Mouse (Mus musculus) heart, embryonic 11.5 days (tissue): Measurements from ENCODE around the gene Gng4. TPM values are rescaled to one million over a fixed set of nuclear protein-coding genes. Genes with fewer than 3 reads are reported as not detected.
"Not testable (repeated sequence)": the region's sequence is repeated elsewhere in the genome, so short reads cannot be mapped to it uniquely, and the experiment has no call there.

Source experiments
- ATAC-seq: fragments of 200-750 bp; cut with Nextera tagmentation; replicated peaks from 2 replicates; pipeline ENCODE4 v1.8.0; 2017; ENCODE audit warnings: moderate library complexity; ENCODE audit not compliant: insufficient number of reproducible peaks, low FRiP score, low TSS enrichment
- H3K27ac ChIP-seq: fragments of 300-500 bp; sonication (generic); 2 replicates; pipeline ENCODE4 v1.5.1; 2014; ENCODE audit warnings: mild to moderate bottlenecking, low read depth, low read length
- H3K27me3 ChIP-seq: fragments of 300-500 bp; sonication (generic); 2 replicates; pipeline ENCODE4 v1.6.1; 2014; ENCODE audit warnings: mild to moderate bottlenecking, low read length, mixed read lengths; ENCODE audit not compliant: control insufficient read depth, insufficient read depth
- H3K36me3 ChIP-seq: fragments of 300-500 bp; sonication (generic); 2 replicates; pipeline ENCODE4 v1.6.1; 2014; ENCODE audit warnings: mild to moderate bottlenecking, low read length, moderate library complexity, mixed read lengths; ENCODE audit not compliant: control insufficient read depth, insufficient read depth
- H3K4me1 ChIP-seq: fragments of 300-500 bp; sonication (generic); 2 replicates; pipeline ENCODE4 v1.6.1; 2014; ENCODE audit warnings: low read length; ENCODE audit not compliant: control insufficient read depth, insufficient read depth
- H3K4me2 ChIP-seq: fragments of 300-500 bp; sonication (generic); 2 replicates; pipeline ENCODE4 v1.6.1; 2014; ENCODE audit warnings: mild to moderate bottlenecking, moderate library complexity
- H3K4me3 ChIP-seq: fragments of 300-500 bp; sonication (generic); 2 replicates; pipeline ENCODE4 v1.5.1; 2014; ENCODE audit warnings: low read depth, low read length
- H3K9ac ChIP-seq: fragments of 300-500 bp; sonication (generic); 2 replicates; pipeline ENCODE4 v1.6.1; 2014; ENCODE audit warnings: mild to moderate bottlenecking, low read depth, low read length, moderate library complexity
- H3K9me3 ChIP-seq: fragments of 300-500 bp; sonication (generic); replicated peaks from 2 replicates; pipeline ENCODE4 v1.6.1; 2016; ENCODE audit warnings: low read length; ENCODE audit not compliant: control insufficient read depth
- WGBS: fragments of 180-500 bp; shearing (Covaris S2); extraction: QIAGEN DNeasy Blood & Tissue Kit; methylation state at CpG from one replicate; pipeline ENCODE4 v1.1.7; 2014; ENCODE audit not compliant: insufficient replicate concordance; 5-methylcytosine and 5-hydroxymethylcytosine counted together
- polyA plus RNA-seq: library from polyadenylated mRNA; unstranded; fragments of >200 nt; fragmentation: Nextera tagmentation; extraction: Ambion mirVana; gene quantifications from 2 replicates; pipeline ENCODE4 v1.2.1, GENCODE M21; 2014

The Gng4 gene
- polyA plus RNA-seq, 1 experiment from 2014 or later: 0.26 TPM

DNA sequence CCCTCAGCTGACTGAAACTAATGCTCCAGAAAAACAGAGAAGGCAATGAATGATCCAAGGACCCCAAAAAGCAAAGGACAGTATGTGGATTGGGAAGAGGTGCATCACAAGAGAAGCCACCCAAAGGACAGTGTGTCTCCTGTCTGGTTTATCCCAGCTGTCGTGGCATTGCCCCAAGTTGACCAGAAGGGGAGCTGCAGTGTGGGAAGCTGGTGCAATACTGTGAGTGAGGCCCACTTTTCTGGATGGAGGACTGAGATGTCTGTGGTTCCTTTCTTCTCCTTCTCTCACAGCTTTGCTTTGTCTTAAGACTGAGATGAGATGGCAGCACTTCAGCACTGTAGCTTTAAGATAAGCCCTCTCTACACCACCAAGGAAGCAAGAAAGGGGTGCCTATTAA lies 12.2 kb downstream of the Gng4 start:
- Histone ChIP-seq H3K27ac (no peak overlapping the region), H3K9ac (no peak overlapping the region), H3K27me3 (no peaks in the 10 kb centered on the region), H3K4me1 (no peaks in the 10 kb centered on the region), H3K4me3 (no peak overlapping the region), H3K36me3 (no peaks in the 10 kb centered on the region), H3K9me3 (no peaks in the 10 kb centered on the region), H3K4me2 (no peak overlapping the region)
- no peak for ATAC-seq
- WGBS: 79% methylated on average over 1 of the region's 1 CpGs

DNA sequence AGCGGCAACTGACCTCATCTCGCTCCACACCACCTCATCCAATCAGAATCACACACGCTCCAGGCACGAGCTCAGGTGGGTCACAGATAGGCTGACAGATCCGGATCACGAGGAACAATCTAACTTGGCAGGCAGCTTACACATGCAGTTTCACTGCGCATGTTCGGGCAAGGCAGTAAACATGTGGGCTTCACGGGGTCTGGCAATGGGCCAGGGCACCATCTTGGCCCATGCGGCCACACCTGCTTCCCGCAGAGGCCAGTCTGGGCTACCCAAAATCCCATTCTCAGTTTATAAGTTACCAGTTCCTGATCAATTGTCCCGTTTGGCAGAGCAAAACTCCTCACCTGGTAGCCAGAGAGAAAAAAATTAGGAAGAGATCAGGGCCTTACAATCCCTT lies 14.0 kb downstream of the Gng4 start:
- H3K27ac ChIP-seq, H3K4me1 ChIP-seq, H3K4me2 ChIP-seq, H3K36me3 ChIP-seq, H3K27me3 ChIP-seq, ATAC-seq, H3K9me3 ChIP-seq, H3K4me3 ChIP-seq, H3K9ac ChIP-seq: not testable (repeated sequence)
- WGBS: 85% methylated on average over 12 of the region's 12 CpGs

DNA sequence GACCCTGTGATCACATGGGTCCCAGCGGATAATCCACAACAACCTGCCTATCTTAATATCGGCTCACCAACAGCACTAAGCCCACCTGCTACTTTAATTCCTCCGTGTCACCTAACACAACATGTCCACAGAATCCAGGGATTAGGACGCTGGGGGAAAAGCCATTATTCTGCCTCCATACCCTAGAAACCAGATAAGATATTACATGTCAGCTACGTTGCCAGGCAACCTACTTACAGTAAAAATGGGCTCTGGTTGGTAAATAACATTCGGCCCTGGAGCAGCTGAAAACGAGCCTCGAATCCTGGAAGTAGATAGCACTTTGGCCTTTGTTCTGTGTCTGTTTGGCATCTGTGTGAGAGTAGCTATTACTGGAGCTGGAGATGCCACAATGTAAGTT lies 14.9 kb downstream of the Gng4 start:
- Histone ChIP-seq H3K27ac (no peak overlapping the region), H3K4me2 (no peak overlapping the region), H3K4me3 (no peak overlapping the region), H3K9me3 (no peaks in the 10 kb centered on the region), H3K9ac (no peak overlapping the region), H3K27me3 (no peaks in the 10 kb centered on the region), H3K4me1 (no peaks in the 10 kb centered on the region), H3K36me3 (no peaks in the 10 kb centered on the region)
- no peak for ATAC-seq
- 74% methylated on average over 8 of the region's 8 CpGs for WGBS

- Histone ChIP-seq H3K27ac (no peak overlapping the region), H3K4me2 (no peak overlapping the region), H3K4me3 (no peak overlapping the region), H3K27me3 (no peaks in the 10 kb centered on the region), H3K9ac (no peak overlapping the region), H3K36me3 (no peaks in the 10 kb centered on the region), H3K4me1 (no peaks in the 10 kb centered on the region), H3K9me3 (no peaks in the 10 kb centered on the region)
- WGBS: 46% methylated on average over 11 of the region's 11 CpGs
- no peak for ATAC-seq
These were observed 24.7 kb downstream of the Gng4 start for GRCm38 (mm10) chr13:13808337-13809132.

- no peaks in the 10 kb centered on the region for H3K36me3 ChIP-seq
- no peak overlapping the region for H3K27ac ChIP-seq
- H3K9ac ChIP-seq: no peak overlapping the region
- no peaks in the 10 kb centered on the region; the same call in 1 of the 2 replicates for H3K9me3 ChIP-seq
- 78% methylated on average over 7 of the region's 7 CpGs for WGBS
- H3K4me1 ChIP-seq: no peaks in the 10 kb centered on the region
- no peak overlapping the region for H3K4me2 ChIP-seq
- H3K27me3 ChIP-seq: no peaks in the 10 kb centered on the region
- no peak for ATAC-seq
- H3K4me3 ChIP-seq: no peak overlapping the region
These were observed 27.0 kb downstream of the Gng4 start for GRCm38 (mm10) chr13:13810885-13811284.

DNA sequence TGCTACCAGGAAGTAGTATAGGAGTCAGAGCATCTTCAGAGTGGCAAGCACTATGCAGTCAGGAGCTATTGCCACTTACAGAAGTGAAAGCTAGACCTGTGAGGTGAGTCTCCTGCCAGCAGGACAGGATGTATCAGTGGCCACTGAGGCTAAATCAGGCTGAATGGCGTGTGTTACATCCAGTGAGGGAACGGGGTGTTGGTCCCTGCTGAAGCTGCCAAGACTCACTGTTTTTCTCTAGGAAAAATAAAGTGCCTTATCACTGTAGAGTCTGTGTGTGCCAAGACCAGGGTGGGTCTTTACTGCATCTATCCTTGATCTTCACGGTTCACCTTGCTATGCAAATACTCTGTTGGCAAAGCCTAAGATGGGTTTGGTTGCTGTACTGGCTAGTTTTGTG lies 34.8 kb downstream of the Gng4 start:
- no peak for ATAC-seq
- Histone ChIP-seq H3K4me1 (no peaks in the 10 kb centered on the region), H3K27me3 (no peaks in the 10 kb centered on the region), H3K27ac (no peak overlapping the region), H3K4me3 (no peak overlapping the region), H3K9ac (no peak overlapping the region), H3K9me3 (no peaks in the 10 kb centered on the region; the same call in 1 of the 2 replicates), H3K4me2 (no peak overlapping the region), H3K36me3 (no peaks in the 10 kb centered on the region)
- 71% methylated on average over 3 of the region's 3 CpGs for WGBS

- WGBS: 71% methylated on average over 7 of the region's 7 CpGs
- Histone ChIP-seq H3K27ac (no peak overlapping the region), H3K36me3 (no peaks in the 10 kb centered on the region), H3K27me3 (no peaks in the 10 kb centered on the region), H3K9me3 (no peaks in the 10 kb centered on the region), H3K4me1 (no peaks in the 10 kb centered on the region), H3K4me2 (no peak overlapping the region), H3K9ac (no peak overlapping the region), H3K4me3 (no peak overlapping the region)
- no peak for ATAC-seq
These were observed 36.6 kb downstream of the Gng4 start for GRCm38 (mm10) chr13:13820234-13821123.

DNA sequence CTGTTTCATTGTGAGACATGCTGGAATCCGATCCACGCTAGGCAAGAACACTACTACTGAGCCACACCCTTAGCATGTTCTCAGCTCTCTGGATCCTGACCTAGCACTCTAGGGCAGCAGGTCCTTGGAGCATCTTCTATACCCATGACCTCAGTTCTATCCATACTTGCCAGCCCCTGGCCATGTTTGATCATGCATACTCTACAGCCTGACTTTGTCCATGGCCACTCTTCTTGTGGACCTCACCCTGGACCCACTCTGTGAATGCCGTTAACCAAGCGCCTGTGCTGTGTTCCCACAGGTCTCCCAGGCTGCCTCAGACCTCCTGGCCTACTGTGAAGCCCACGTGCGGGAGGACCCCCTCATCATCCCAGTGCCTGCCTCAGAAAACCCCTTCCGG lies 41.1 kb downstream of the Gng4 start:
- H3K4me1 ChIP-seq: no peaks in the 10 kb centered on the region
- H3K9ac ChIP-seq: no peak overlapping the region
- H3K4me2 ChIP-seq: no peak overlapping the region
- H3K36me3 ChIP-seq: no peaks in the 10 kb centered on the region
- WGBS: 83% methylated on average over 7 of the region's 7 CpGs
- no peak overlapping the region for H3K4me3 ChIP-seq
- H3K27ac ChIP-seq: no peak overlapping the region
- no peaks in the 10 kb centered on the region for H3K9me3 ChIP-seq
- ATAC-seq: no peak
- no peaks in the 10 kb centered on the region for H3K27me3 ChIP-seq
